Mouse (Mus musculus) heart, embryonic 14.5 days (tissue): Measurements from ENCODE around the gene Fam196b. TPM values are rescaled to one million over a fixed set of nuclear protein-coding genes. Genes with fewer than 3 reads are reported as not detected.

Experiments used
- ATAC-seq: fragments of 200-750 bp; cut with Nextera tagmentation; 2 replicates; pipeline ENCODE4 v1.8.0; 2017; ENCODE audit warnings: low read depth, moderate TSS enrichment; ENCODE audit not compliant: insufficient number of reproducible peaks, insufficient read depth, low FRiP score
- H3K27ac ChIP-seq, 2 experiments: fragments of 200-500 bp in 1 of 2; fragments of 300-500 bp in 1 of 2; sonication (generic) in 1 of 2; replicated peaks in 1 of 2; 2 replicates each; pipeline ENCODE4 v1.5.1; 2012 to 2014; ENCODE audit warnings: low read depth in 2 of 2, low read length in 2 of 2, control low read depth in 1 of 2, mild to moderate bottlenecking in 1 of 2, mixed read lengths in 1 of 2; ENCODE audit not compliant: control insufficient read depth in 1 of 2, insufficient read depth in 1 of 2
- H3K27me3 ChIP-seq: fragments of 300-500 bp; sonication (generic); 2 replicates; pipeline ENCODE4 v1.6.1; 2014; ENCODE audit warnings: mild to moderate bottlenecking, low read length, control low read depth; ENCODE audit not compliant: control insufficient read depth, insufficient read depth
- H3K36me3 ChIP-seq: fragments of 300-500 bp; sonication (generic); 2 replicates; pipeline ENCODE4 v1.6.1; 2014; ENCODE audit warnings: mild to moderate bottlenecking, control low read depth, low read length, mixed read lengths; ENCODE audit not compliant: control insufficient read depth, insufficient read depth
- H3K4me1 ChIP-seq, 2 experiments: fragments of 200-500 bp in 1 of 2; fragments of 300-500 bp in 1 of 2; sonication (generic) in 1 of 2; 2 replicates each; pipeline ENCODE4 v1.6.1; 2012 to 2014; ENCODE audit warnings: low read length in 2 of 2, control low read depth in 1 of 2, mixed read lengths in 1 of 2; ENCODE audit not compliant: control insufficient read depth in 2 of 2, insufficient read depth in 2 of 2
- H3K4me2 ChIP-seq: fragments of 300-500 bp; sonication (generic); 2 replicates; pipeline ENCODE4 v1.6.1; 2014; ENCODE audit warnings: mild to moderate bottlenecking, low read length
- H3K4me3 ChIP-seq, 2 experiments: fragments of 200-500 bp in 1 of 2; fragments of 300-500 bp in 1 of 2; sonication (generic) in 1 of 2; 2 replicates each; pipeline ENCODE4 v1.5.1; 2012 to 2014; ENCODE audit warnings: low read length in 2 of 2, mild to moderate bottlenecking in 2 of 2, control low read depth in 1 of 2, low read depth in 1 of 2, moderate library complexity in 1 of 2; ENCODE audit not compliant: control insufficient read depth in 1 of 2, insufficient read depth in 1 of 2
- H3K9ac ChIP-seq: fragments of 300-500 bp; sonication (generic); 2 replicates; pipeline ENCODE4 v1.6.1; 2014; ENCODE audit warnings: mild to moderate bottlenecking, low read length
- H3K9me3 ChIP-seq: fragments of 300-500 bp; sonication (generic); 2 replicates; pipeline ENCODE4 v1.6.1; 2016; ENCODE audit warnings: low read length, control low read depth; ENCODE audit not compliant: control insufficient read depth
- WGBS: fragments of 180-500 bp; shearing (Covaris S2); extraction: QIAGEN DNeasy Blood & Tissue Kit; methylation state at CpG from one replicate; pipeline ENCODE4 v1.1.7; 2014; 5-methylcytosine and 5-hydroxymethylcytosine counted together
- polyA plus RNA-seq: library from polyadenylated mRNA; unstranded; fragments of >200 nt; fragmentation: Nextera tagmentation; extraction: Ambion mirVana; gene quantifications from 2 replicates; pipeline ENCODE4 v1.2.1, GENCODE M21; 2014

Fam196b gene
- polyA plus RNA-seq, 1 experiment from 2014 or later = 0.15 TPM

GRCm38 (mm10) chr11:34469792-34470191 lies 155.2 kb downstream of the Fam196b start:
- Histone ChIP-seq H3K27ac (no peak overlapping the region), H3K9ac (no peak overlapping the region), H3K4me2 (no peak overlapping the region), H3K4me1 (no peaks in the 10 kb centered on the region), H3K27me3 (no peaks in the 10 kb centered on the region), H3K9me3 (no peaks in the 10 kb centered on the region), H3K4me3 (no peak overlapping the region), H3K36me3 (no peaks in the 10 kb centered on the region)
- no peak for ATAC-seq
- WGBS = 93% methylated on average over 2 of the region's 2 CpGs

Other genes with a start within 250 kb of the Fam196b start
- not detected in 2 replicates for gene 4930469K13Rik, start 216.3 kb upstream of the Fam196b start, polyA plus RNA-seq
- not detected in 2 replicates for gene Foxi1, start 106.7 kb upstream of the Fam196b start, polyA plus RNA-seq